Mouse (Mus musculus): ENCODE results near the gene Ppp2r2d.

Ppp2r2d gene

DNA sequence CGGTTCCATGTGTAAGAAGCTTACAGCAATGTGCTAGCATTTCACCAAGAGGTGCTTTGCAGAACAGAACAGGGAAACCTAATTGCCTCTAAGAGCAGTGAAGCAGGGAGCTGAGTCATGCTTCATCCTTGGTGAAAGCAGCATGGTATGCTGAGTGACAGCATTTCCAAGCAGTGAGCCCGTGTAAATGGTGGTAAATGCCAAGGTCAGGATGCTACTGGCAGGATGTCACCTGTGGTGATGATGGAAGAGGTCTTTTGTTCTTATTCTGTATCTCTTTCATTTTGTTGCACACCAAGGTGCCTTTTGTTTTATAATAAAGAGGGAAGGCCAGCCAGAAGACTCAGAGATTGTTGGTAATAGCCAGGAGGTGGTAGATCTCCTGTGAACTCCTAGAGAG, 10.8 kb downstream of the Ppp2r2d start:
- DNase-seq (ENCODE audit: low read depth, low spot score): no peak

DNA sequence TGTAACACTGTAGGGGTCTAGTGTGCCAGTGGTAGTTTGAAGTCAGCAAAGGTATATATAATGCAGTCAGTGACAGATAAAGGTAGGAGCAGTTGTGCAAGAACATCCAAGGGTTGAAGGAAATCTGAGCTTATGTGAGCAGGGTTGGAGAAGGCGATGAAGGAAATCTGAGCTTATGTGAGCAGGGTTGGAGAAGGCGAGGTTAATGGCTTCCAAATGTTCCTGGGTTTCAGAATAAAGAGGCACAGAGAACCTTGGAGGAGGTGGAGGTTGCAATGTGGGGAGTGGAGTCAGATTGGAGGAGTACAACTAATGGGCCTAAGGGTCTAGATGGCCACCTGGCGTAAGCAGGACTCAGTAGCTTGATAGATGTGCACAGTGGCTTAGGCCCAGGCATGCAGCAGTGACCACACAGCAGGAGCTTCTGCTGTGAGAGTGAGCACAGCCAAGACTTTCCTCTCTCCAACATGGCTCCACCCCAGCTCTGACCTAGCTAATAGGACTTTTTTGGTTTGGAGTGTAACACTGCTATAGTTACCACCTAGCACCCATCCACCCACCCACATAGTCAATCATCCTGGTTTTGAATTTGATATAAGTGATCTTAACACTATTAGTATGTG, 18.2 kb downstream of the Ppp2r2d start:
- DNase-seq (ENCODE audit: low read depth, low spot score): no peak

GRCm38 (mm10) chr7:138864776-138865175, 18.9 kb downstream of the Ppp2r2d start:
- no peak for DNase-seq (ENCODE audit: low read depth, low spot score)

- no peak for DNase-seq (ENCODE audit: low read depth, low spot score)
These were observed 21.4 kb downstream of the Ppp2r2d start for GRCm38 (mm10) chr7:138867286-138867685.

DNA sequence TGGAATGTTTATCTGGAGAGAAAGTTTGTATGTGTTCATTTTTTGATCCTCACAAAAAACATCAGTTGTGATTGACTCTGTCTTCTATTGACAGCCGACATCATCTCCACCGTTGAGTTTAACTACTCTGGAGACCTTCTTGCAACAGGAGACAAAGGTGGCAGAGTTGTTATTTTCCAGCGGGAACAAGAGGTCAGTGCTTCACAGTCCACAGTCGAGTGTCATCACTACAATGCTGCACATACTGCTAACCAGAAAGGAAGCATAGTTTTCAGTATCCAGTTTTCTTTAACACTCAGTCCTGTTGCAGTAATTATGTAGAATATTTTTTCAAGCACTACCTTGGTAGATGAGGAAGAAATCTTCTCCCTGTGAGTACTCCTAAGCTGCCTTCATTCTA, 22.4 kb downstream of the Ppp2r2d start:
- no peak for DNase-seq (ENCODE audit: low read depth, low spot score)

DNA sequence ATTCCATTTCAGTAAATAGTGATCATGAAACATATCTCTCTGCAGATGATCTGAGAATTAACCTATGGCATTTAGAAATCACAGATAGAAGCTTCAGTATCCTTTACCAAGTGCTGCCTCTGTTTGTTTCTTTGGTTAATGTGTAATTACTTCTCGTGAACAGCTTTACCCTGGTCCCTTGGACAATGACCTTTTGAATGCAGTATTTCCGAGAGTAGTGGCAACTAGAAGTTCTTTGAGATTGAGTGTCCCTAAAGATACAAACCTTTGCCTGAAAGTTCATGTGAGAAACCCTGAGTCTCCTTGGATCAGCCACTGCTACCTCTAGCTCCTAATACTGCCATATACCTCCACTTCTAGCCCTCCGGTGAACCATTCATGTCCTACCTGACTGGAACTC, 27.1 kb downstream of the Ppp2r2d start:
- DNase-seq (ENCODE audit: low read depth, low spot score): no peak

DNA sequence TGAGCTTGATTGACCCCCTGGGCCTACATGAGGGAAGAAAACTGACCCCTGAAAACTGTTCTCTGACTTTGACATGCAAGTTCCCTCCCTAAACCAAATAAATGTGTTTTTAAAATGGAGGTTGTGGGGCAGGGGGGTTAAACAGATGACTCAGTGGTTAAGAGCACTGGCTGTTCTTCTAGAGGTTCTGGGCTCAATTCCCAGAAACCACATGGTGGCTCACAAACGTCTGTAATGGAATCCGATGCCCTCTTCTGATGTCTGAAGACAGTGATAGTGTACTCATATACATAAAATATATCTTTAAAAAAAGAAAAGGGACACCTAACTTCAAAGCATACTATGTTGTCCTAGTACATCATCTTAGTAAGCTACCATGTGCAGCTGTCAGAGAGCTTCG, 29.2 kb downstream of the Ppp2r2d start:
- DNase-seq (ENCODE audit: low read depth, low spot score): no peak

DNA sequence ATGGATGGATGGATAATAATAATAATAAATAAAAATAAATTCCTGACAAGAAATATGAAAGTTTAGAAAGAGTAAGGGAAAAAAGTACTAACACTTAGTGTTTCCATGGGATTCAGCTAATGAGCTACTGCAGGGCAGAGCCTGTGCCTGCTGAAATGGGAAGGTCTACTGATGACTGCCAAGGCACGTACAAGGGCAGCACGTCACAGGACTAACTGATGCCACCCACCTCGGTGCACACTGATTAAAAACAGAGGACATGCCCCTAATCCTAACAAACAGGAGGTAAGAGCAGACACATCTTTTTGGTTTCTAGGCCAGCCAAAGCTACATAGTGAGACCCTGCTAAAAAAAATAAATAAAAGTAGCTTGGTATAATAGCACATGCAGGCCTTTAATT, 37.8 kb downstream of the Ppp2r2d start:
- DNase-seq (ENCODE audit: low read depth, low spot score): no peak

- DNase-seq (ENCODE audit: low read depth, low spot score): peak; percentile 27
These were observed 39.7 kb downstream of the Ppp2r2d start for GRCm38 (mm10) chr7:138885365-138886289.

GRCm38 (mm10) chr7:138898122-138898521, 52.2 kb downstream of the Ppp2r2d start:
- no peak for DNase-seq (ENCODE audit: low read depth, low spot score)

GRCm38 (mm10) chr7:138898743-138899142, 52.9 kb downstream of the Ppp2r2d start:
- no peak for DNase-seq (ENCODE audit: low read depth, low spot score)

DNA sequence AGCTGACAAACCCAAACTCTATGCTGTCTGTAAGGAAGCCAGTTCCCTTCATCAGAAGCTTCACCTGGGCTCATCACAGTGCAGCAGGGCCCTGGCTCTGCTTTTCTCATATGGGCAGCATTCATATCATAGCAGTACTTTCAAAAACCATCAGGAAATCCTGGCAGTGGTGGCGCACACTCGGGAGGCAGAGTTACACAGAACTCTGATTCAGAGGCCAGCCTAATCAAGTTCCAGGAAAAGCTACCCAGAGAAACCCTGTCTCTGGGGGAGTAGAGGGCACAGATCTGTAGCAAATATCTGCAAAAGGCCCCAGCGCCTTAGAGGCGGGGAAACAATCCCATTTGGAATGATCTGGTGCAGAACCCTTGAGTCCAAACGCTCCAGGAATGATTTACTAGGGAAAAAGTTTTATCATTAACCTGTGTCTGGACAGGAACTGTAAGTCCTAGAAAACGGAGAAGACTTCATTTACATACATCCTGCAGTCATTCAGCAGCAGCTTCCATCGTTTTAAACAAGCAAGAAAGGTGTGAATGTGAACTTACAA, 58.1 kb downstream of the Ppp2r2d start:
- DNase-seq (ENCODE audit: low read depth, low spot score): no peak

DNA sequence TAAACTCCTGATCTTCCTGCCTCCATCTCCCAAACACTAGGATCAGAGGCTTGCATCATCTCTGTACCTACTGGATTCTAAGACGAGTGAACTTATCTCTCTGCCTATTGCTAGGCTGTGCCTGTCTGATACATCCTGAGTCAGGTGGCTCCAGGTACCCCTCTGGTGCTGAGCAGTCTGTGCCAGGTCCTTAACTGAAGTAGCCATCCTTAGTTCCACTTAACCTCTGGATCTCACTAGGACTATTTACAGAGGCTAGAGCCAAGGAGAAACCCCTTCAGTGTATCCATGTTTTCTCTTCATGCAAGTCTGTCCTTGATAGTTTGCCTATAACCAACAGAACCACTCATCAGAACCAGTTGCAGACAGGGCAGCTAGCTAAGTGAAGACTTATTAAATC, 60.6 kb downstream of the Ppp2r2d start:
- no peak for DNase-seq (ENCODE audit: low read depth, low spot score)

GRCm38 (mm10) chr7:138907043-138907442, 61.2 kb downstream of the Ppp2r2d start:
- peak; percentile 63 for DNase-seq (ENCODE audit: low read depth, low spot score)

- DNase-seq (ENCODE audit: low read depth, low spot score): peak; percentile 31
These were observed 62.1 kb downstream of the Ppp2r2d start for GRCm38 (mm10) chr7:138907976-138908375.

- DNase-seq (ENCODE audit: low read depth, low spot score): no peak
These were observed 62.9 kb downstream of the Ppp2r2d start for GRCm38 (mm10) chr7:138908768-138909276.

DNA sequence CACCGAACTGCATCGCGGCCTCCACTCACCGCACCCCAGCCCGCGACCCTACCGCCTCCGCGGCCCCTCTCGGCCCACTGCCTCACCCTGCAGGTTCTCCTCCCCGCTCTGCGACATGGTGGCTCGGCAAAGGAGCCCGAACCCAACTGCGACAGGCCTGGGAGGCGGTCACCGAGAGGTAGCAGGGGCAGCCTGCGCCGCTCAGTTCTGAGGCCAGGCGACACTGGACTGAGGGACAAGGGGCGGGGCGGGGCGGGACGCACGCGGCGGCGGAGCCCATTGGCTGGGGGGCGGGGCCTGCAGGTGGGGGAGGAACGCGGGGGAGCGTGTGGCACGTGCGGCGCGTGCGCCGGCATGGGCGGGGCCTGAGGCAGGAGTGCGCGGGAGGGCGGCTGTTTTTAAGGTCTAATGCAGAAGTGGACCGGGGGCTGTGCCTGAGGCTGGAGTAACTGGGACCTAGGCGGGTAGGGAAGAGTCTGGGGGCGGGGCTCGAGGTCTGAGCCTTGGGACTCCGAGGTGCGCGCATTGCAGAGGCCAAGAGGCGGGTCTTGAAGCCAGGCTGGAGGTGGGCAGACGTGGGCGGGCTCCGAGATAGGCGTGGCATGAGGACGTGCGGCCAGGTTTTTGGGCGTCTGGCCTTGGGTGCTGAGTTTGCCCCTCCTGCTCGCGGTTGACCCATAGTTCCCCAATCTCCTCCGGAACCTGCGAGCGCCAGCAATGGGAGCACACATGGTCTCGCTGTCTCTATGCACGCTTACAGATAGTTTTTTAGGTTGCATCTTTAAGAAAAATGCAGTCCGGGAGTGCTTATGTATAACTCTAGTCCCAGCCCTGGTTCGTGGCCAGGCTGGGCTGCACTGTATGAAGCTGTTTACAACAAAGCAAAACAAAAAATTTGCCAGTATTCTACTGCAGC, 63.7 kb downstream of the Ppp2r2d start, which contains the start of gene Bnip3:
TSS of gene Bnip3 (minus strand) at position 243 of the 916 bp plus-strand sequence.
- DNase-seq (ENCODE audit: low read depth, low spot score): peak; percentile 99

GRCm38 (mm10) chr7:138910193-138910562, 64.3 kb downstream of the Ppp2r2d start:
- no peak for DNase-seq (ENCODE audit: low read depth, low spot score)

- no peak for DNase-seq (ENCODE audit: low read depth, low spot score)
These were observed 67.7 kb downstream of the Ppp2r2d start for GRCm38 (mm10) chr7:138913616-138914015.

- DNase-seq (ENCODE audit: low read depth, low spot score): peak; percentile 83
These were observed 73.5 kb downstream of the Ppp2r2d start for GRCm38 (mm10) chr7:138919156-138919944.

- DNase-seq (ENCODE audit: low read depth, low spot score): no peak
These were observed 75.7 kb downstream of the Ppp2r2d start for GRCm38 (mm10) chr7:138921611-138922010.
